8 mouse cellular contexts compared by ENCODE assay signal in genomic region chr7:99625722-99626375, GRCm38 (mm10). TPM values are rescaled to one million over a fixed set of nuclear protein-coding genes. Genes with fewer than 3 reads are reported as not detected.
A peak's percentile ranks its signal among the peaks of the same experiment; 100 is the strongest.
DNase-seq lines count a peak whose midpoint lies in the region; ATAC-seq and TF ChIP-seq lines count a peak whose summit lies in the region.

No protein-coding gene starts in this region.

- peak overlapping the region; percentile 27; the same call in 1 of the 2 replicates for H3K9ac ChIP-seq in limb, embryonic 11.5 days (ENCODE audit: low read length)
- peak overlapping the region; percentile 70 for H3K9ac ChIP-seq in midbrain, embryonic 13.5 days (replicated peaks)

- H3K4me2 ChIP-seq in limb, embryonic 11.5 days (ENCODE audit: low read depth, severe bottlenecking), result peak overlapping the region; percentile 90
- peak overlapping the region; percentile 87 for H3K4me2 ChIP-seq in midbrain, embryonic 13.5 days (replicated peaks)

- no peaks in the 10 kb centered on the region; the same call in 1 of the 2 replicates for H3K36me3 ChIP-seq in limb, embryonic 11.5 days (ENCODE audit: control insufficient read depth, insufficient read depth, low read length)
- H3K36me3 ChIP-seq in midbrain, embryonic 13.5 days, result no peaks in the 10 kb centered on the region

- no peaks in the 10 kb centered on the region for H3K9me3 ChIP-seq in limb, embryonic 11.5 days (ENCODE audit: control insufficient read depth, low read length)
- H3K9me3 ChIP-seq in midbrain, embryonic 13.5 days, result no peaks in the 10 kb centered on the region

- peak overlapping the region; percentile 23; the same call in 1 of the 2 replicates for H3K27ac ChIP-seq in bone marrow, adult 2 months (ENCODE audit: control insufficient read depth, insufficient read depth, low read depth, low read length, poor library complexity)
- H3K27ac ChIP-seq in embryonic fibroblast, embryonic 13.5 days (ENCODE audit: insufficient read depth, low read length), result no peak overlapping the region
- no peak overlapping the region for H3K27ac ChIP-seq in limb, embryonic 11.5 days (replicated peaks; ENCODE audit: low read depth, low read length)
- H3K27ac ChIP-seq in midbrain, embryonic 13.5 days, result peak overlapping the region; percentile 48

- peak; percentile 88 for TF ChIP-seq CTCF in bone marrow, adult 2 months (IDR thresholded peaks at IDR 0.05; ENCODE audit: control insufficient read depth, insufficient read depth, low read length)
- TF ChIP-seq CTCF in embryonic fibroblast, embryonic 13.5 days (IDR thresholded peaks at IDR 0.05; ENCODE audit: borderline replicate concordance, insufficient read depth, low read length), result peak; percentile 96

- whole genome bisulfite sequencing in bone marrow, adult 2 months, result 1% methylated on average over 81 of the region's 81 CpGs
- under 1% methylated on average over 77 of the region's 81 CpGs for WGBS in limb, embryonic 11.5 days
- under 1% methylated on average over 81 of the region's 81 CpGs for WGBS in midbrain, embryonic 13.5 days

- peak; percentile 91 to 93 for DNase-seq in heart, adult 9 months (ENCODE audit: low spot score in 2 of 2)
- DNase-seq in kidney, adult 8-10 months, result peak; percentile 77 to 79
- peak; percentile 89 for DNase-seq in limb, embryonic 11.5 days (ENCODE audit: low spot score)
- DNase-seq in skeletal muscle tissue, adult 2 months (ENCODE audit: low read depth, low spot score), result peak; percentile 94
- DNase-seq in yolk sac, embryonic 10.5 days (ENCODE audit: low spot score), result peak; percentile 76

- peak; percentile 85 for ATAC-seq in limb, embryonic 11.5 days (ENCODE audit: insufficient number of reproducible peaks, low FRiP score, low TSS enrichment, low read depth)
- ATAC-seq in midbrain, embryonic 13.5 days, result peak; percentile 92

- no peak for TF ChIP-seq POLR2A in bone marrow, adult 2 months (IDR thresholded peaks at IDR 0.05; ENCODE audit: borderline replicate concordance, control insufficient read depth, low read depth, low read length)
- TF ChIP-seq POLR2A in embryonic fibroblast, embryonic 13.5 days (IDR thresholded peaks at IDR 0.05; ENCODE audit: low read depth, low read length), result no peak

- no peaks in the 10 kb centered on the region; the same call in 1 of the 2 replicates for H3K4me1 ChIP-seq in bone marrow, adult 2 months (ENCODE audit: control insufficient read depth, insufficient read depth, low read length)
- no peaks in the 10 kb centered on the region for H3K4me1 ChIP-seq in embryonic fibroblast, embryonic 13.5 days (ENCODE audit: control insufficient read depth, insufficient read depth, low read length)
- peaks cover 13% of the 10 kb centered on the region for H3K4me1 ChIP-seq in limb, embryonic 11.5 days (ENCODE audit: control insufficient read depth, insufficient read depth, low read length)
- peaks cover 30% of the 10 kb centered on the region for H3K4me1 ChIP-seq in midbrain, embryonic 13.5 days (replicated peaks)

- peaks cover 57% of the 10 kb centered on the region for H3K27me3 ChIP-seq in limb, embryonic 11.5 days (ENCODE audit: control insufficient read depth, insufficient read depth, low read length)
- peaks cover 81% of the 10 kb centered on the region for H3K27me3 ChIP-seq in midbrain, embryonic 13.5 days

- H3K4me3 ChIP-seq in bone marrow, adult 2 months (replicated peaks; ENCODE audit: control insufficient read depth, low read depth, low read length), result no peak overlapping the region
- peak overlapping the region; percentile 19; the same call in 1 of the 2 replicates for H3K4me3 ChIP-seq in embryonic fibroblast, embryonic 13.5 days (ENCODE audit: insufficient read depth, low read length)
- peak overlapping the region; percentile 40 for H3K4me3 ChIP-seq in limb, embryonic 11.5 days (ENCODE audit: low read depth, low read length)
- peak overlapping the region; percentile 50 for H3K4me3 ChIP-seq in midbrain, embryonic 13.5 days (replicated peaks)

RNA-seq across cellular contexts. Expression of gene Tpbgl, which starts 1.1 kb away (rescaled TPM):
- not detected in 2 replicates for polyA plus RNA-seq in bone marrow, adult 2 months (2011; ENCODE audit: insufficient read depth, insufficient read length, low replicate concordance, missing spikeins)
- polyA plus RNA-seq in embryonic fibroblast, embryonic 13.5 days (2011; ENCODE audit: insufficient read length, low read depth, missing spikeins), result 0.17 and 0.28 TPM in 2 replicates
- polyA plus RNA-seq in limb, embryonic 11.5 days (2014; fragmentation: Nextera tagmentation; extraction: Ambion mirVana), result 0.12 and 0.13 TPM in 2 replicates
- 0.64 and 1.0 TPM in 2 replicates for polyA plus RNA-seq in midbrain, embryonic 13.5 days (2015; fragmentation: Nextera tagmentation; extraction: Ambion mirVana)

Comparison
In these comparisons a context has a peak if more than half of its experiments do, and no peak if none do; other contexts are left out.
1. H3K27ac ChIP-seq: peak in bone marrow, adult 2 months (single experiment) and midbrain, embryonic 13.5 days (single experiment); none in embryonic fibroblast, embryonic 13.5 days (single experiment) and limb, embryonic 11.5 days (single experiment).
2. Peak in every context shown above with its lines, with median percentiles within 50 percentile points of each other: DNase-seq.